Mouse (Mus musculus) left cerebral cortex, postnatal 25 days (tissue): ENCODE results near the gene Gm14548. TPM values are rescaled to one million over a fixed set of nuclear protein-coding genes. Genes with fewer than 3 reads are reported as not detected.
"Not testable (repeated sequence)": the region's sequence is repeated elsewhere in the genome, so short reads cannot be mapped to it uniquely, and the experiment has no call there.

Experiments
- DNase-seq, 2 experiments: peaks; one replicate each; pipeline ENCODE4 v3.0.0; 2022; ENCODE audit warnings: low spot score in 2 of 2, mixed read lengths in 1 of 2
- intact Hi-C: fragments of 180-260 bp; cut with DNase I; formaldehyde crosslinking; loops from one replicate; pipeline ENCODE4 v1.15.1; 2025
- total RNA-seq, 2 experiments: library from RNA; stranded (reverse); gene quantifications; 2 replicates each; pipeline ENCODE4 v1.2.3; 2021

The Gm14548 gene
- total RNA-seq, result not detected

DNA sequence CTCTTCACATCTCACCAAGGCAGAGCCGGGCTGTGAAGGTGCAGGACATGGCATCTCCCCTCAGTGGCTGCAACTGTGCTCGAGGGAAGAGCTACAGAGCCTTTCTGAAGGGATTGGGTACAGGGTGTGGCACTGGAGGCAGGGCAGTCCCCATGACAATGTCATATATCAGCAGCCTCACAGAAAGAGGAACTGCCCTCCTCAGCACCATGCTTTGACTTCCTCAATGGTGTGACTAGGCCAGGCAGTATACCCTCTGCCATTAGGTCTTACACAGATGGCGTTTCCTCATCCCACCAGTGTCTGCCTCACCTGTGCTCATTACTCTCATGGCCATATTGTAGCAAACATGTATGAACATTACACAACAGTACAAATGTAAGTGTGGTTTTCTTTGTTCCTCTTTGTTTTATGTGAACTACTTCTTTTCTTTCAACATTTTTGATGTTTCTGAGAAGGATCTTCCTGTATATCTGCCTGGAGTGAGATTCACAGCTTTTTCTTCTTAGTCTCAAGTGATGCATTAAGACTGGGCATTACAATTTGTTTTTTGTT is at the start of gene Gm14548:
Gene Gm14548, minus strand, starts transcription at position 85 of the 555 bp plus-strand sequence.
- DNase-seq, intact Hi-C loops: not testable (repeated sequence)

DNA sequence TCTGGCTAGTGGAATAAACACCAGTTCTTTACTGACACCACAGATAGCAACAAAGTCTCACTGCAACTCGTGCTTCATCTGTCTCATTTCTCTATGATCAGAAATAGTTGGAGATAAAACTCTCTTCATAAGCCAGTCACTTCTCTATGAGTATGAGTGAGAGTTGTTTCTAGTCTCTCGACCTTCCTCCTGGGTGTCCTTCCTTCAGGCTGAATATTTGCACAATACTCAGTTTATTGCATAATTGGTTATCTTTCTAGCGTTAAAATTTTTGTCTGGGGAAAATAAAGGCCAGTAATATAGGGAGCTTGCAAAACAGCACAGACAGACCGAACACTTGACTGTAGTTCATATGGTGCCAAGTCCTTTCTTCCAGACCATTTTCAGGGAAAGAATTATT is 48.2 kb upstream of the Gm14548 start:
- intact Hi-C loops, result no loop called here
- no peak for DNase-seq

DNA sequence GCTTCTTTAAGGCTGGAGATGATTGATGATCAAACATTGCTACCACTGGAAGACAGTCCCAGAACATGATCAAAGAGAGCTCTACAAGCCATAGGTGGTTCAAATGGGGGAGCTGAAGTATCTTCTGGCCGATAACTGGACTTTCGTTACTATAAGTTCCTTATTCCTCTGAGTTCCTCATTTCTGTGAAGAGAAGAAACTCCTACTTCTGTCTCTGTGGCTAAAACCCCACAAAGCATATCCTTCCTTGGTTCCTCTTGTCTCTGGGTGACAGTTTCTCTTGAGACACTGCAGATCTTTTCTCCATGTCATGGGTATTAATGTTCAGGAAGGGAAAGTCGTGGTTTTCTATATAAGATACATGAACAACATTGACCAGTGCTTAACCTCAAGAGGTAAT is 43.0 kb upstream of the Gm14548 start:
- no peak for DNase-seq
- intact Hi-C loops, result no loop called here

- no peak for DNase-seq
- intact Hi-C loops, result no loop called here
Measured at GRCm38 (mm10) chr7:3939866-3940525, 42.1 kb upstream of the Gm14548 start.

- intact Hi-C loops, DNase-seq: not testable (repeated sequence)
Measured at GRCm38 (mm10) chr7:3935473-3935872, 37.6 kb upstream of the Gm14548 start.

DNA sequence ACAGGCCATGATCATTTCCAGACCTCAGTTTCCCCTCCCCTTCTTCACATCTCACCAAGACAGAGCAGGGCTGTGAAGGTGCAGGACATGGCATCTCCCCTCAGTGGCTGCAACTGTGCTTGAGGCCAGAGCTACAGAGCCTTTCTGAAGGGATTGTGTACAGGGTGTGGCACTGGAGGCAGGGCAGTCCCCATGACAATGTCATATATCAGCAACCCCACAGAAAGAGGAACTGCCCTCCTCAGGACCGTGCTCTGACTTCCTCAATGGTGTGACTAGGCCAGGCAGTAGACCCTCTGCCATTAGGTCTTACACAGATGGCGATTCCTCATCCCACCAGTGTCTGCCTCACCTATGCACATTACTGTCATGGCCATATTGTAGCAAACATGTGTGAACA is 17.5 kb upstream of the Gm14548 start, which contains the start of gene Lilra6:
Gene Lilra6, minus strand, starts transcription at position 117 of the 400 bp plus-strand sequence.
- intact Hi-C loops, result not testable (repeated sequence)

GRCm38 (mm10) chr7:3903704-3904103 is 5.8 kb upstream of the Gm14548 start:
- no peak for DNase-seq
- intact Hi-C loops, result loop anchor here (10.0 kb wide), 1 partner anchor 89 kb away; no protein-coding TSS in a partner anchor

More for the DNA sequence above, 17.5 kb upstream of the Gm14548 start, which contains the start of gene Lilra6:
- not testable (repeated sequence) for DNase-seq

DNA sequence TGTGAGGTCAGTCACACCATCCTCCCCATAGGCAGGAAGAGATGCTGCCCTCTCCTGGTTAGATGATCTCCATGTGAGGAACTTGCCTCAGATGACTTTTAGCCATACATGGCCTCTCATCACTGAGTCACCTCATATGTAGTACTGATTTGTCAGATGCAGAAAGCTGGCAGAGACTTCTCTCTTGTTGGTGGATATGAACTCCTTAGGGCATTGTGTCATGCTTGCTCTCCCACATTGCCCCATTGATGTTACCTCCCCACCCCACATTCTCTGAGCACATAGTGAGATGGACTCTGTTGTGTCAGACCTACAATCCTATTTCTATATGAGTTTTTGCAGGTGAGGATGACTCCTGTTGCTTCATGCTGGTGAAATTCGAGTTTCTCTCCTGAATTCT is 22.9 kb downstream of the Gm14548 start:
- DNase-seq, intact Hi-C loops: not testable (repeated sequence)

GRCm38 (mm10) chr7:3844951-3845350 is 53.0 kb downstream of the Gm14548 start, which contains the start of gene Pira2:
Gene Pira2, minus strand, starts transcription at chr7:3845051.
- intact Hi-C loops, DNase-seq: not testable (repeated sequence)

- DNase-seq, intact Hi-C loops: not testable (repeated sequence)
Measured at GRCm38 (mm10) chr7:3837854-3838253, 60.1 kb downstream of the Gm14548 start.

Other genes with a start within 250 kb of the Gm14548 start
- gene Leng1, start 232.3 kb downstream of the Gm14548 start, total RNA-seq, result 1 to 10 TPM; 5.0 to 5.7 TPM
- gene Tmc4, start 220.6 kb downstream of the Gm14548 start, total RNA-seq, result 1 to 10 TPM; 6.5 to 7.1 TPM
- 10 to 100 TPM; 71.6 to 73.4 TPM for gene Tsen34, start 205.3 kb downstream of the Gm14548 start, total RNA-seq
- gene Mboat7, start 204.6 kb downstream of the Gm14548 start, total RNA-seq, result 100 to 1,000 TPM; 212 to 220 TPM
- gene Rps9, start 194.1 kb downstream of the Gm14548 start, total RNA-seq, result 100 to 1,000 TPM; 322 to 328 TPM
- under 1 TPM; 0.18 to 0.21 TPM for gene Pirb, start 177.7 kb downstream of the Gm14548 start, total RNA-seq
- not detected for gene Gm15448, start 72.4 kb downstream of the Gm14548 start, total RNA-seq
- gene Pira2, start 53.1 kb downstream of the Gm14548 start, total RNA-seq, result not detected
- gene Lilra6, start 17.4 kb upstream of the Gm14548 start, total RNA-seq, result not detected
- 1 to 10 TPM; 5.2 to 6.6 TPM for gene Lair1, start 165.1 kb upstream of the Gm14548 start, total RNA-seq
- gene Ttyh1, start 221.3 kb upstream of the Gm14548 start, total RNA-seq, result 100 to 1,000 TPM; 743 to 807 TPM
- gene Leng8, start 238.9 kb upstream of the Gm14548 start, total RNA-seq, result 100 to 1,000 TPM; 120 to 142 TPM